Mouse (Mus musculus): Measurements from ENCODE around the gene Il34. TPM values are rescaled to one million over a fixed set of nuclear protein-coding genes. Genes with fewer than 3 reads are reported as not detected.

The Il34 gene
- polyA plus RNA-seq, 1 experiment from 2014 or later: 4.5 TPM

DNA sequence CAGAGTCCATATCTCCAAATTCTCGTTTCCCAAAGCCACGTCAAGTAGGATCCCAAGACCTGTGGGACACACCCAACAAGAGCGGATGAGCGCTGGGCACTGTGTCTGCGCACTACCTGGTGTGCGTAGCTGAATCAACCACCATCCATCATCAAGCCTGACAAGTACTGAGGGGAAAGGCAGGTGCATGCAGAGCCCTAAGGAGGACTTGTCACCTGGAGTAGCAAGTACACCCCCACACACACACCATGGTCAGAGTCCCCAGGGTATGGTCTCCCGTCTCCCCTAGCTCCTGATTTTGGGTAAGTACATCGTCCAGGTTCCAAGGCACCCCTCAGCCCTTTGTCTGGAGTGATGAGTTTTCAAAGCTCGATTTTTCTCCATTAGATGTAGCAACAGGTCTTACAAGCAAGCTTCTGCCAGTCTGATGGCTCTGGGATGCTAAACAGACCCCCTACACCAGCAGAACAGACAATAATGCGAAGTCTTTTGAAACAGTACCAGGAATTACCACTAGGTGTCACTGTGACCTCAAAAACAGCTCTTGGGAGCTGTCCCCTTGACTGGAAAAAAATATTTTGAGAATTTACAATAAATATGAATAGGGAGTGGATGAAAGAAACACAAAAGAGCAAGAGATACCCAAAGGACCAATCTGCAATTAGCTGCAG, 56.1 kb downstream of the Il34 start:
- WGBS: 56% methylated on average over 10 of the region's 10 CpGs
- H3K9me3 ChIP-seq: no peaks in the 10 kb centered on the region
- H3K27me3 ChIP-seq: no peaks in the 10 kb centered on the region
- no peak overlapping the region for H3K4me2 ChIP-seq
- no peak overlapping the region for H3K9ac ChIP-seq
- no peaks in the 10 kb centered on the region for H3K36me3 ChIP-seq
- H3K4me1 ChIP-seq: peaks cover 2% of the 10 kb centered on the region; the same call in 1 of the 2 replicates
- no peak overlapping the region for H3K27ac ChIP-seq
- no peak for ATAC-seq (ENCODE audit: borderline replicate concordance, extremely low read depth, low FRiP score, low TSS enrichment)
- H3K4me3 ChIP-seq: no peak overlapping the region

- H3K4me2 ChIP-seq: no peak overlapping the region
- H3K27ac ChIP-seq: no peak overlapping the region
- WGBS: 56% methylated on average over 9 of the region's 9 CpGs
- H3K4me1 ChIP-seq: no peaks in the 10 kb centered on the region
- no peak overlapping the region for H3K9ac ChIP-seq
- H3K27me3 ChIP-seq: no peaks in the 10 kb centered on the region
- H3K9me3 ChIP-seq: no peaks in the 10 kb centered on the region
- no peak for ATAC-seq (ENCODE audit: borderline replicate concordance, extremely low read depth, low FRiP score, low TSS enrichment)
- H3K4me3 ChIP-seq: no peak overlapping the region
- H3K36me3 ChIP-seq: peaks cover 4% of the 10 kb centered on the region; the same call in 1 of the 2 replicates
Observed at GRCm38 (mm10) chr8:110746661-110747060, 59.1 kb downstream of the Il34 start.

DNA sequence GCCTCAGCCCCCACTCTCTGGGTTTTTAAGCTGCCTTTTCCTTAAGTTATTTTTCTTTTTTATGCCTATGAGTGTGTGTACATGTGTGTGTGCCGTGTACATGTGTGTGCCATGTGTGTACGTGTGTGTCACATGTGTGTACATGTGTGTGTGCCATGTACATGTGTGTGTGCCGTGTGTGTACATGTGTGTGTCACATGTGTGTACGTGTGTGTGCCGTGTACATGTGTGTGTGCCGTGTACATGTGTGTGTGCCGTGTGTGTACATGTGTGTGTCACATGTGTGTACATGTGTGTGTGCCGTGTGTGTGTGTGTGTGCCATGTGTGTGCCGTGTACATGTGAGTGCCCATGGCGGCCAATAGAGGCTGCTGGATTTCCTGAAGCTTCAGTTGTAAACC, 60.6 kb downstream of the Il34 start:
- Histone ChIP-seq H3K27ac (no peak overlapping the region), H3K9me3 (no peaks in the 10 kb centered on the region), H3K36me3 (peaks cover 10% of the 10 kb centered on the region; the same call in 1 of the 2 replicates), H3K4me2 (no peak overlapping the region), H3K4me3 (no peak overlapping the region), H3K4me1 (no peaks in the 10 kb centered on the region), H3K27me3 (no peaks in the 10 kb centered on the region), H3K9ac (no peak overlapping the region)
- 93% methylated on average over 10 of the region's 10 CpGs for whole genome bisulfite sequencing
- ATAC-seq (ENCODE audit: borderline replicate concordance, extremely low read depth, low FRiP score, low TSS enrichment): no peak

- peaks cover 37% of the 10 kb centered on the region for H3K36me3 ChIP-seq
- H3K27me3 ChIP-seq: no peaks in the 10 kb centered on the region
- no peak overlapping the region for H3K9ac ChIP-seq
- 82% methylated on average over 5 of the region's 5 CpGs for WGBS
- no peak overlapping the region for H3K27ac ChIP-seq
- no peak for ATAC-seq (ENCODE audit: borderline replicate concordance, extremely low read depth, low FRiP score, low TSS enrichment)
- H3K9me3 ChIP-seq: no peaks in the 10 kb centered on the region
- no peaks in the 10 kb centered on the region for H3K4me1 ChIP-seq
- H3K4me3 ChIP-seq: no peak overlapping the region
- no peak overlapping the region for H3K4me2 ChIP-seq
Observed at GRCm38 (mm10) chr8:110742452-110742818, 63.3 kb downstream of the Il34 start.

DNA sequence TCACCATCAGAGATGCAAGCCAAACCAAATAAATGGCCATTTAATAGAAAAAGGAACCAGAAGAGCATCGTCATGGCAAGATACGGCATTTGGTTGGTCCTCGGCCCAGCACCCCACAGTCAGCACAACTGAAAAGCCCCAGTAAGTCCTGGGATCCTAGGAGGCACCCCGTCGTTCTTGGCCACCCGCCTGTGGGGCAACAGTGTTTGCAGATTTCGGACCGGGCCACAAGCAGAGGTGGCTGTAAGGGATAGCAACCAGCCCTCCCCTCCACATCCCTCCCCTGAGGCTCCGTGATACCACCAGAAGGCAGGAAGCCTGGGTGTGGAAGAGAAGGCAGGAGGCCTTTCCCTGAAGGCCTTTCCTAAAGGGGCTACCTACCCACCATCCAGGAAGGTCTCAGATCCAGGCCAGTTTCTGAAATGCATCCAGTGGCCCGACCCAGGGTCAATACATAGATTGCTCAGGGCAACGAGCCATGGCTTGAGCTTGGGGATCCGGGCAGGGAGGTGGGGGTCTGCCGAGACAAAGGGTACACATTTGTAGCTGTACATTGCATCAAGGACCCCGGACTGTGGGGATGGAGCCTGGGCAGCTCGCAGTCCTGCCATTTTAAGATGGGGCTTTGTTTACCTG, 63.8 kb downstream of the Il34 start:
- Histone ChIP-seq H3K4me3 (no peak overlapping the region), H3K9me3 (no peaks in the 10 kb centered on the region), H3K36me3 (peaks cover 42% of the 10 kb centered on the region), H3K27me3 (no peaks in the 10 kb centered on the region), H3K4me1 (no peaks in the 10 kb centered on the region), H3K4me2 (no peak overlapping the region), H3K27ac (no peak overlapping the region), H3K9ac (no peak overlapping the region)
- ATAC-seq (ENCODE audit: borderline replicate concordance, extremely low read depth, low FRiP score, low TSS enrichment): no peak
- WGBS: 75% methylated on average over 15 of the region's 15 CpGs

DNA sequence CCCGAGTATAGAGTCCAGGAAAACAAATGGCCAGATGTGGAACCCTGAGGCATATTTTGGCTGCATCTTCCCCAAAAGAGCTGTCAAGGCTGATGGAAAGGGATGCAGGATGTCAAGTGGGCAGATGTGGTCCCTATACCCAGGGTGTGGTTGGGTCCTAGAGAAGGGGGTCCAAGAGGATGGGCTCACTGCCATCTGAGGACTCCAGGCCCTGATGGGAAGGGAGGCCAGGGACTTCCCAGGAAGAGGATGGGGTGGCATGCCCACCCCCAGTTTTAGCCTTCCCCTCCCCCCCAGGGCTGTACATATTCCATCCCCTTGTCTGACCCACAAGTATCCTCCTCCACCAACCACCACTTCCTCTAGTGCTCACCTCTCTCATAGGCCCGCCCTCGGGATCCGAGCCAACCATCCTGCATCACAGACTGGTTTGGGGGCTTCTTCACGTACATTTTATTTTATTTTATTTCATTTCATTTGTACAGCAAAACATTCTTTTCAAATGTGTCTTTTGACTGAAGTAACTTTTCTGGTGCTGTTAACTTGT, 65.0 kb downstream of the Il34 start:
- Histone ChIP-seq H3K4me2 (no peak overlapping the region), H3K27me3 (no peaks in the 10 kb centered on the region), H3K9ac (no peak overlapping the region), H3K9me3 (no peaks in the 10 kb centered on the region), H3K4me3 (no peak overlapping the region), H3K36me3 (peaks cover 54% of the 10 kb centered on the region), H3K4me1 (no peaks in the 10 kb centered on the region), H3K27ac (no peak overlapping the region)
- 80% methylated on average over 5 of the region's 5 CpGs for WGBS
- ATAC-seq (ENCODE audit: borderline replicate concordance, extremely low read depth, low FRiP score, low TSS enrichment): no peak

GRCm38 (mm10) chr8:110738591-110739195, 67.0 kb downstream of the Il34 start:
- WGBS: 87% methylated on average over 35 of the region's 35 CpGs

DNA sequence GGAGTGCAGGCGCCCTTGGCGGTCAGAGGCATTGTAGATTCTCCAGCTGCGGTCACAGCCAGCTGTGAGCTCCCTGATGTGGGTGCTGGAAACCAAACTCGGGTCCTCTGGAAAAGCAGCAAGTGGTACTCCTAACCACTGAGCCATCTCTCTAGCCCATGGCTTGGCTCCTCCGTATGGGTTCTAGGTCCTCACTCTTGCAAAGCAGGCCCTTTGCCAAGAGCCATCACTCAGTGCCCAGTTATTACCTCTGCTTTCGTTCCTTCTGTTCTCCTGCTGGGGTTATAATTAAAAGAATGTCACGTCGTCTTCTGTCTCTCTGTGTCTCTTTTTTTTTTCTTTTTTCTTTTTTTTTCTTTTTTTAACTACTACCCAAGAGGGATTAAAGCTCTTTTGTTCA, 72.7 kb downstream of the Il34 start:
- no peak overlapping the region for H3K4me2 ChIP-seq
- H3K4me3 ChIP-seq: no peak overlapping the region
- no peak overlapping the region for H3K9ac ChIP-seq
- no peaks in the 10 kb centered on the region for H3K4me1 ChIP-seq
- H3K9me3 ChIP-seq: no peaks in the 10 kb centered on the region
- no peak for ATAC-seq (ENCODE audit: borderline replicate concordance, extremely low read depth, low FRiP score, low TSS enrichment)
- WGBS: 87% methylated on average over 8 of the region's 8 CpGs
- no peak overlapping the region for H3K27ac ChIP-seq
- peaks cover 87% of the 10 kb centered on the region for H3K36me3 ChIP-seq
- H3K27me3 ChIP-seq: no peaks in the 10 kb centered on the region

More at GRCm38 (mm10) chr8:110738591-110739195, 67.0 kb downstream of the Il34 start:
- no peak for ATAC-seq (ENCODE audit: borderline replicate concordance, extremely low read depth, low FRiP score, low TSS enrichment)
- Histone ChIP-seq H3K4me2 (no peak overlapping the region), H3K36me3 (peaks cover 68% of the 10 kb centered on the region), H3K4me1 (no peaks in the 10 kb centered on the region), H3K4me3 (no peak overlapping the region), H3K9me3 (no peaks in the 10 kb centered on the region), H3K9ac (no peak overlapping the region), H3K27me3 (no peaks in the 10 kb centered on the region), H3K27ac (no peak overlapping the region)

- 87% methylated on average over 8 of the region's 8 CpGs for WGBS
- peaks cover 83% of the 10 kb centered on the region for H3K36me3 ChIP-seq
- H3K9me3 ChIP-seq: no peaks in the 10 kb centered on the region
- H3K4me1 ChIP-seq: peaks cover 7% of the 10 kb centered on the region
- H3K4me3 ChIP-seq: no peak overlapping the region
- no peaks in the 10 kb centered on the region for H3K27me3 ChIP-seq
- H3K27ac ChIP-seq: no peak overlapping the region
- H3K4me2 ChIP-seq: no peak overlapping the region
- no peak overlapping the region for H3K9ac ChIP-seq
- ATAC-seq (ENCODE audit: borderline replicate concordance, extremely low read depth, low FRiP score, low TSS enrichment): no peak
Observed at GRCm38 (mm10) chr8:110731346-110731859, 74.3 kb downstream of the Il34 start.

GRCm38 (mm10) chr8:110726893-110727292, 78.8 kb downstream of the Il34 start:
- no peak overlapping the region for H3K9ac ChIP-seq
- H3K9me3 ChIP-seq: no peaks in the 10 kb centered on the region
- ATAC-seq (ENCODE audit: borderline replicate concordance, extremely low read depth, low FRiP score, low TSS enrichment): no peak
- H3K4me1 ChIP-seq: peaks cover 47% of the 10 kb centered on the region
- 20% methylated on average over 18 of the region's 18 CpGs for whole genome bisulfite sequencing
- H3K27me3 ChIP-seq: no peaks in the 10 kb centered on the region
- peak overlapping the region; percentile 24; the same call in 1 of the 2 replicates for H3K27ac ChIP-seq
- no peak overlapping the region for H3K4me3 ChIP-seq
- peaks cover 49% of the 10 kb centered on the region for H3K36me3 ChIP-seq
- no peak overlapping the region for H3K4me2 ChIP-seq

GRCm38 (mm10) chr8:110725084-110725838, 80.5 kb downstream of the Il34 start:
- Histone ChIP-seq H3K9me3 (no peaks in the 10 kb centered on the region), H3K4me1 (peaks cover 55% of the 10 kb centered on the region), H3K4me3 (peak overlapping the region; percentile 79; the same call in 1 of the 2 replicates)

More at GRCm38 (mm10) chr8:110725084-110725838, 80.5 kb downstream of the Il34 start:
- no peak for ATAC-seq (ENCODE audit: borderline replicate concordance, extremely low read depth, low FRiP score, low TSS enrichment)
- 31% methylated on average over 7 of the region's 7 CpGs for WGBS
- peak overlapping the region; percentile 73 for H3K27ac ChIP-seq
- peak overlapping the region; percentile 20; the same call in 1 of the 2 replicates for H3K9ac ChIP-seq
- H3K27me3 ChIP-seq: no peaks in the 10 kb centered on the region
- H3K4me2 ChIP-seq: peak overlapping the region; percentile 87
- H3K36me3 ChIP-seq: peaks cover 34% of the 10 kb centered on the region
